Mouse (Mus musculus) adrenal gland, postnatal 36 days (tissue): ENCODE measurements at regions not wholly inside any gene's neighbourhood (a gene's known extent, or its start where the extent isn't known, plus 50 kb on each side); places are given as distances from the start of the nearest gene placed in this dataset.

Experiments used
- DNase-seq, 2 experiments: peaks; one replicate each; pipeline ENCODE4 v3.0.0; 2021; ENCODE audit warnings: mixed read lengths in 1 of 2

DNA sequence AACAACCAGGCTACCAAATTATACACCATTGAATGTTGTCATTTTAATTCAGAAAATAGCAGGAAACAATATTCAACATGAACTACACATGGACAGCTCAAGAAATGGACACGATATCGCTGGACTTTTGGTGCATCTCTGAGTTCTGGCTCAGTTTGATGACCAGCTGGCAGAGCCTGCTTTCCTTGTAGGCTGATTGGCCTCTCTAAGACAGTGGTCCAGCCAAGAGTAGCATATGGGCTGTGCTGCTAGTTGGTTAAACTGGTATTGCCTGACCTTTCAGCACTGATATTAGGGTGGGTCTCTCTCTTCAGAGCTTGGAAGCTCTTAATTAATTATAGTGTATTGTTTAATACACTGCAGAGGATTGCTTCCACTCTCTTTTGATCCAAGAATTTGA, 705.8 kb upstream of the Ddx18 start:
- no peak for DNase-seq

GRCm38 (mm10) chr1:122243031-122243430, 675.2 kb upstream of the Ddx18 start:
- no peak for DNase-seq

DNA sequence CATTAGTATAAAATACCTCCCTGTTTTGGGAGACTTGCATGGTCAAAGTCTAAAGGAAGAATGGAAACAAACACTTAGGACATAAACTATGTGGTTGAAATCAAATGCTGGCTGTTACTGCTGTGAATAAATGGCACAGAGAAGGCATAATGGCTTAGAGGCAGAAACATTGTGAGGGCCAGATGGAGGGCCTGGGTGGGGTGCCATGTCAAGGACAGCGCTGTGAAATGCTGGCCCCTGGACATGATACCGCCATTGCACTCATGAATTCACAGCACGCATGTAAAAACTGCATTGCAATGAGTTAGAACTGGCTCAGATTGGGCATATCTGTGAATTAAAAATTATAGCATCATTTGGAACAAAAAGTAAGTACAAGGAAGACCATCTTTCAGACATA, 673.7 kb upstream of the Ddx18 start:
- no peak for DNase-seq

GRCm38 (mm10) chr1:122230442-122230841, 662.7 kb upstream of the Ddx18 start:
- no peak for DNase-seq

DNA sequence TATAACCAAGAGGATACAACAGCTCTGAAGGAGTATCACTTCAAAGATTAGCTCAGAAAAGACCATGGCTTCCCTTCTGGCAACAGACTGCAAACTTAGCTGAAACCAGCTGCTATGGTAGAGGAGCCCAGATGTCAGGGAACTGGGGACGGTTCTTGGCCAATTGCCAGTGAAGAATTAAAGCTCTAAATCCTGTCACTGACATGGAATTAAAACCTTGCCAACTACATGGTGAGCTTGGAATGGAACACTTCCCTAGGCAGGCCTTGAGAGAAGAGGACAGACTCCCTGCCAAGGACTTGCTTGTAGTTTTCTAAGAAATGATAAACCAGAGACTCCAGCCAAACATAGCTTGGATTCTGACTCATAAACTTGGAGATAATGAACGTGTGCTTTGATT, 644.7 kb upstream of the Ddx18 start:
- DNase-seq: peak; percentile 40 to 66

DNA sequence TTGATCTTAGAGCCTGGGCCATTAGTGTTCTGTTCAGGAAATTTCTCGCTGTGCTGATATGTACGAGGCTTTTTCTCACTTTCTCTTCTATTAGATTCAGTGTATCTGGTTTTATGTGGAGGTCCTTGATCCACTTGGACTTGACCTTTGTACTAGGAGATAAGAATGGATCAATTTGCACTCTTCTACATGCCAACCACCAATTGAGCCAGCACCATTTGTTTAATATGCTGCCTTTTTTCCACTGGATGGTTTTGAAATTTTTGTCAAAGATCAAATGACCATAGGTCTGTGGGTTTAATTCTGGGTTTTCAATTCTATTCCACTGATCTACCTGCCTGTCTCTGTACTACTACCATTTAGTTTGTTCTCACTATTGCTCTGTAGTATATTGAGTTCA, 640.8 kb upstream of the Ddx18 start:
- DNase-seq: no peak

GRCm38 (mm10) chr1:122169547-122169946, 601.8 kb upstream of the Ddx18 start:
- peak; percentile 10 to 22 for DNase-seq

DNA sequence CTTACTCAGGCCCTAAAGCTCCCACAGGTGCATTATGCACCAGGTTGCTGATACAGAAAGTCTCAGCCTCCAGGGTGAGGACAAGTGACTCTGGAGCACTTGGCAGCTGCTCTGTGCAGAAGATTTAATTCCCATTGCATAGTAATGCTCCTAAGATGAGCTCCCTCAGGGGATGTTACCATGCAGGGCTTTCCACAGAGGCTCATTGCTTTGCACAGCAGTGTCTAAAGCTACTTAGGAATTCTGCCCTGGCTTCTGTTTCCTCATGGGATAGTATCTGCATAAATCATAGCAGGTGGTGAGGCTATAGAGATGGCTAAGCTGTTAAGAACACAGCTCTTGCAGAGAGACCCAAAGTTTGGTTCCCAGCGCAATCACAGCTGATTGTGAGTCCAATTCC, 594.0 kb upstream of the Ddx18 start:
- no peak for DNase-seq

DNA sequence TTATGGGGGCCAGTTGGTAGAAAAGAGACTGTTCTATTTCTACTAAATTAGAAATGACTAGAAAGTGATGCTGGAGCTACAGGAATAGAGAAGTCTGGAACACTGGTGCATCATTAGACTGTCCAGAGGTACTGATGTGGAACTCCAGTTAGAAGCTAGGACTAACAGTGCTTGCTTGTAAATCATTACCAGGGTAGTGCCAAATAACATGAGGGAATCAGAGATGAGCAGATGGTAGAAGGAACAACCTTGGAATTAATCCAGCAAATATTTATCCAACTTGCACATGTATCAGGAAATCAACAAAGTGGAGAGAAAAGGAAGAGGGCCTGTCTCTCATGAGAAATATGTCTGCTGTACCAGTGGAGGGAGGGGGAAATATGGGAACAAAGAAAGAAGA, 573.6 kb upstream of the Ddx18 start:
- no peak for DNase-seq

GRCm38 (mm10) chr1:122123954-122124353, 556.2 kb upstream of the Ddx18 start:
- no peak for DNase-seq

GRCm38 (mm10) chr1:122095726-122096125, 527.9 kb upstream of the Ddx18 start:
- DNase-seq: no peak

- no peak for DNase-seq
These were observed 514.7 kb upstream of the Ddx18 start for GRCm38 (mm10) chr1:122082481-122082880.

DNA sequence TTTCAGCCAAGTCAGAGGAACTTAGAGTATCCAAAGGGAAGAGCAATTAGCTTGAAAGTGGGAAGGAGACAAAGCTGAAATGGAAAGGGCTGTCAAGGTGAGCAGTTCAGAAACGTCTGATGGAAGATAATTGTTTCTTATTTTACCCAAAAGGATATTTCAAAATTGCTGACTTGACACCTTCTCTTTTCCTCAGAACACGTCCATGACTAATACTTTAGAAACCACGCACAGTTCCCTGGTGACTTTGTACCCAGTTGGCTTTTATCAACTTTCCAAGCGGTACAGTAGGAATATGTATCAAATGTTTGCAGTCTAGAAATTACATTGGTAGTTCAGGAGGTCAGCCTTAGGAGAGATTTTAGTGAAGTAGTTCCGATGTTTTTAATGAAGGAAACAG, 508.3 kb upstream of the Ddx18 start:
- DNase-seq: no peak

- DNase-seq: no peak
These were observed 487.4 kb upstream of the Ddx18 start for GRCm38 (mm10) chr1:122055146-122055545.

GRCm38 (mm10) chr1:122048112-122048725, 480.4 kb upstream of the Ddx18 start:
- no peak for DNase-seq

- DNase-seq: no peak
These were observed 476.1 kb upstream of the Ddx18 start for GRCm38 (mm10) chr1:122043896-122044295.

DNA sequence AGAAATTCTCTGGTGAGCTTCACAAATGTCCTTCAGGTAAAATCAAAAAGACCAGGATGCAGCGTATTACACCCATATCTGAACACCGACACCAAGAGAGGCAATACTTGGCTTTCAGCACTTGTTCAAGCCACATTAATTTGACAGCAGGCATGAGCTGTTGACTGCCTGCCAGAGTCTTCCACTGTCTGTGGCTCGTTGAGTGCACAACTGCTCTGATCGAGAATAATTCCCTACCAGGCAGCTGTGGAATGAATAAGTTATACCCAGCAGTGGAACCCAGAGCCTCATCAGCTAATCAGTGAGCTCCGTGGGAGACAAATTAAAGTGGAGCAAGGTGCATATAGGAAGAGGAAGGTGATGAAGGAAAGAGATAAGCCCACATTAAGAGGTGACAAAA, 475.3 kb upstream of the Ddx18 start:
- no peak for DNase-seq

DNA sequence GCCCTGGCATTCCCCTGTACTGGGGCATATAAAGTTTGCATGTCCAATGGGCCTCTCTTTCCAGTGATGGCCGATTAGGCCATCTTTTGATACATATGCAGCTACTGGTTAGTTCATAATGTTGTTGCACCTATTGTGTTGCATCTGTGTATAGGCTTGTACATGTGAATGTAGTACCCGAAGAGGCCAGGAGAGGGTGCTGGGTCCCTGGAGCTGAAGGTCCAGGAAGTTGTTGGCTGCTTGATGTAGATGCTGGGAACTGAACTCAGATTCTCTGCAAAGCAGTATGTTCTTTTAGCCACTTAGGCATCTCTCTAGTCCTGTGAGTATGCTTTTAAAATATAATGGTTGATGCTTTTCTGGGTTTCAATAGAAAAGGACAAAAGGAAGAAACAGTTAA, 440.0 kb upstream of the Ddx18 start:
- DNase-seq: no peak

GRCm38 (mm10) chr1:121996461-121996860, 428.7 kb upstream of the Ddx18 start:
- peak in 1 of 2 experiments; percentile 25 for DNase-seq

- DNase-seq: no peak
These were observed 422.9 kb upstream of the Ddx18 start for GRCm38 (mm10) chr1:121990653-121991052.

- DNase-seq: no peak
These were observed 391.2 kb upstream of the Ddx18 start for GRCm38 (mm10) chr1:121958942-121959341.

- peak; percentile 18 to 28 for DNase-seq
These were observed 368.1 kb upstream of the Ddx18 start for GRCm38 (mm10) chr1:121935911-121936310.
